Mouse (Mus musculus) embryonic facial prominence, embryonic 14.5 days (tissue): ENCODE data around the gene Tbc1d24. TPM values are rescaled to one million over a fixed set of nuclear protein-coding genes. Genes with fewer than 3 reads are reported as not detected.
A peak's percentile ranks its signal among the peaks of the same experiment; 100 is the strongest.

Source experiments
- ATAC-seq: fragments of 200-750 bp; cut with Nextera tagmentation; 2 replicates; pipeline ENCODE4 v1.8.0; 2017; ENCODE audit warnings: low read depth, moderate number of reproducible peaks, moderate TSS enrichment
- DNase-seq: peaks from one replicate; pipeline ENCODE4 v3.0.0-alpha.2; 2015; ENCODE audit warnings: low spot score
- H3K27ac ChIP-seq: fragments of 300-500 bp; sonication (generic); replicated peaks from 2 replicates; pipeline ENCODE4 v1.5.1; 2014; ENCODE audit warnings: low read depth, mild to moderate bottlenecking, low read length, moderate library complexity
- H3K27me3 ChIP-seq: fragments of 300-500 bp; sonication (generic); replicated peaks from 2 replicates; pipeline ENCODE4 v1.6.1; 2014; ENCODE audit warnings: low read length; ENCODE audit not compliant: control insufficient read depth, insufficient read depth
- H3K36me3 ChIP-seq: fragments of 300-500 bp; sonication (generic); 2 replicates; pipeline ENCODE4 v1.6.1; 2014; ENCODE audit warnings: low read length, mixed read lengths; ENCODE audit not compliant: control insufficient read depth, insufficient read depth
- H3K4me1 ChIP-seq: fragments of 300-500 bp; sonication (generic); 2 replicates; pipeline ENCODE4 v1.6.1; 2014; ENCODE audit warnings: antibody characterized with exemption, low read length; ENCODE audit not compliant: control insufficient read depth, insufficient read depth
- H3K4me2 ChIP-seq: fragments of 300-500 bp; sonication (generic); 2 replicates; pipeline ENCODE4 v1.6.1; 2014; ENCODE audit warnings: low read depth, mild to moderate bottlenecking, low read length, moderate library complexity, mixed read lengths
- H3K4me3 ChIP-seq: fragments of 300-500 bp; sonication (generic); 2 replicates; pipeline ENCODE4 v1.5.1; 2014; ENCODE audit warnings: low read depth, mild to moderate bottlenecking, low read length
- H3K9ac ChIP-seq: fragments of 300-500 bp; sonication (generic); 2 replicates; pipeline ENCODE4 v1.6.1; 2014; ENCODE audit warnings: low read depth, mild to moderate bottlenecking, low read length, moderate library complexity, mixed read lengths
- H3K9me3 ChIP-seq: fragments of 300-500 bp; sonication (generic); 2 replicates; pipeline ENCODE4 v1.6.1; 2016; ENCODE audit warnings: low read length; ENCODE audit not compliant: control insufficient read depth
- WGBS: fragments of 180-500 bp; shearing (Covaris S2); extraction: QIAGEN DNeasy Blood & Tissue Kit; methylation state at CpG from one replicate; pipeline ENCODE4 v1.1.7; 2014; 5-methylcytosine and 5-hydroxymethylcytosine counted together
- microRNA-seq: library from miRNA; unstranded; fragments of <30 nt; microRNA quantifications from one replicate; pipeline ENCODE4, GENCODE M21; 2016; ENCODE audit warnings: borderline number of aligned reads
- polyA plus RNA-seq: library from polyadenylated mRNA; unstranded; fragments of >200 nt; fragmentation: Nextera tagmentation; extraction: Ambion mirVana; gene quantifications from 2 replicates; pipeline ENCODE4 v1.2.1, GENCODE M21; 2014

Gene Tbc1d24
- polyA plus RNA-seq, 1 experiment from 2014 or later: 4.6 TPM

GRCm38 (mm10) chr17:24126801-24127200 lies 78.6 kb downstream of the Tbc1d24 start:
- no peaks in the 10 kb centered on the region for H3K27me3 ChIP-seq
- peaks cover 5% of the 10 kb centered on the region for H3K4me1 ChIP-seq
- no peaks in the 10 kb centered on the region for H3K9me3 ChIP-seq
- H3K36me3 ChIP-seq: no peaks in the 10 kb centered on the region
- H3K4me3 ChIP-seq: no peak overlapping the region
- H3K4me2 ChIP-seq: no peak overlapping the region
- ATAC-seq (no peak), DNase-seq (no peak)
- 61% methylated on average over 3 of the region's 3 CpGs for WGBS
- H3K9ac ChIP-seq: no peak overlapping the region
- H3K27ac ChIP-seq: no peak overlapping the region

Small RNAs within 50 kb of the gene (microRNA-seq; reads per million reads assigned to microRNA genes)
- 2.3 reads per million, percentile 10 among the genes with 10 or more reads in this experiment for gene Mir5134
- 0.66 reads per million for gene Mir6965

Other genes with a start within 250 kb of the Tbc1d24 start
- gene Prss30, start 225.0 kb downstream of the Tbc1d24 start, polyA plus RNA-seq: not detected in 2 replicates
- gene Prss22, start 207.5 kb downstream of the Tbc1d24 start, polyA plus RNA-seq: 0.50 and 0.56 TPM in 2 replicates
- gene Prss27, start 167.4 kb downstream of the Tbc1d24 start, polyA plus RNA-seq: 0.60 and 1.0 TPM in 2 replicates
- 56.3 and 57.6 TPM in 2 replicates for gene Kctd5, start 132.1 kb downstream of the Tbc1d24 start, polyA plus RNA-seq
- 40.6 and 46.3 TPM in 2 replicates for gene Pdpk1, start 54.6 kb downstream of the Tbc1d24 start, polyA plus RNA-seq
- gene Amdhd2, start 41.8 kb downstream of the Tbc1d24 start, polyA plus RNA-seq: 28.3 and 33.3 TPM in 2 replicates
- 573 and 574 TPM in 2 replicates for gene Atp6v0c, start 35.9 kb downstream of the Tbc1d24 start, polyA plus RNA-seq
- gene Ntn3, start 4.0 kb upstream of the Tbc1d24 start, polyA plus RNA-seq: 9.6 and 10.7 TPM in 2 replicates
- gene Tedc2, start 15.3 kb upstream of the Tbc1d24 start, polyA plus RNA-seq: 9.2 and 9.9 TPM in 2 replicates
- 42.2 and 48.1 TPM in 2 replicates for gene Ccnf, start 45.9 kb upstream of the Tbc1d24 start, polyA plus RNA-seq
- not detected in 2 replicates for gene Abca17, start 145.5 kb upstream of the Tbc1d24 start, polyA plus RNA-seq
- 10.1 TPM in 2 replicates for gene Abca3, start 146.4 kb upstream of the Tbc1d24 start, polyA plus RNA-seq
- 202 and 224 TPM in 2 replicates for gene Rnps1, start 209.0 kb upstream of the Tbc1d24 start, polyA plus RNA-seq
- 57.6 and 58.7 TPM in 2 replicates for gene Eci1, start 221.1 kb upstream of the Tbc1d24 start, polyA plus RNA-seq
- 3.3 and 4.9 TPM in 2 replicates for gene Dnase1l2, start 237.5 kb upstream of the Tbc1d24 start, polyA plus RNA-seq